18 mouse cellular contexts compared by ENCODE assay signal in the genomic region with DNA sequence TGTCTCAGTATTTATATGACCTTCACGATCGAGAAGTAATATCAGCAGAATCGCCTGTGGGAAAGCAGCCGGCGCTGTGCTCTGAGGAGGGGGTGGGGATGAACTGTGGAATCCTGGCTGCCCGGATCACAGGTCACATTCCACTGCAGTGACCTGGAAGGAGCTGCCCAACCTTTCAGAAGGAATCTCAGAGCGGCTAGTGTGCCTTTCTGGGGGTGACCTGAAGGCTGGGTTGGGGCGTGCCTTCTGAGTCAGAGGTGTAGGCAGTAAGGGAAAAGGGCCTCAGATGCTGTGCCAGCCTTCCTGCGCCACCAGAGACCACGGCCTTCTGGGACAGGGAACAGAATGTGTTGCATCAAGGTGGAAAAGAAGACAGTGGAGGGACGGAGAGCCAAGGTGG. TPM values are rescaled to one million over a fixed set of nuclear protein-coding genes. Genes with fewer than 3 reads are reported as not detected.
A peak's percentile ranks its signal among the peaks of the same experiment; 100 is the strongest.
DNase-seq lines count a peak whose midpoint lies in the region; ATAC-seq lines count a peak whose summit lies in the region.
"Had no signal": no experiment of that assay in that cellular context is flagged by ENCODE, and none has a peak within 500 bp of the region (broad histone marks: within the 10 kb centered on the region; RNA-seq: fewer than 3 reads in every experiment).

No protein-coding gene starts in this region.

- no peaks in the 10 kb centered on the region; the same call in 1 of the 2 replicates for H3K27me3 ChIP-seq in hindbrain, embryonic 10.5 days (ENCODE audit: insufficient read depth, poor library complexity, severe bottlenecking)
- H3K27me3 ChIP-seq in hindbrain, embryonic 14.5 days (ENCODE audit: control insufficient read depth, insufficient read depth, low read length), result no peaks in the 10 kb centered on the region
- H3K27me3 ChIP-seq in intestine, embryonic 15.5 days (replicated peaks), result no peaks in the 10 kb centered on the region
- H3K27me3 ChIP-seq: heart, embryonic 12.5 days had no signal

- peaks cover 23% of the 10 kb centered on the region for H3K4me1 ChIP-seq in hindbrain, embryonic 10.5 days (replicated peaks)
- no peaks in the 10 kb centered on the region for H3K4me1 ChIP-seq in hindbrain, embryonic 14.5 days (replicated peaks; ENCODE audit: control insufficient read depth, insufficient read depth, low read length)
- peaks cover 7% of the 10 kb centered on the region; the same call in 1 of the 2 replicates for H3K4me1 ChIP-seq in intestine, embryonic 15.5 days (replicated peaks)

- H3K9ac ChIP-seq in hindbrain, embryonic 14.5 days, result no peak overlapping the region
- no peak overlapping the region for H3K9ac ChIP-seq in intestine, embryonic 15.5 days
- H3K9ac ChIP-seq: heart, embryonic 12.5 days; liver, embryonic 14.5 days had no signal

- ATAC-seq in hindbrain, embryonic 14.5 days (ENCODE audit: low FRiP score), result no peak
- peak; percentile 70 for ATAC-seq in intestine, embryonic 15.5 days
- ATAC-seq: hindbrain, postnatal 0 days had no signal

- no peak for DNase-seq in hindbrain, embryonic 10.5 days (ENCODE audit: low spot score)
- no peak for DNase-seq in hindbrain, embryonic 14.5 days (ENCODE audit: low spot score)
- DNase-seq in Muller cell, postnatal 12 days (ENCODE audit: inconsistent ontology term), result peak; percentile 50
- peak; percentile 70 to 82 for DNase-seq in kidney, postnatal 25 days
- DNase-seq in cerebellum, adult 9-11 months, result no peak
- DNase-seq in left cerebral cortex, adult 18-20 months (ENCODE audit: low spot score in 2 of 2), result no peak
- no peak for DNase-seq in spleen, postnatal 10 days (ENCODE audit: low spot score in 2 of 2)
- DNase-seq: adrenal gland, adult 8-10 months; cerebellum, postnatal 36 days; spleen, adult 18-20 months; thymus, adult 18-20 months had no signal

- H3K4me2 ChIP-seq in hindbrain, embryonic 14.5 days (replicated peaks), result no peak overlapping the region
- no peak overlapping the region for H3K4me2 ChIP-seq in intestine, embryonic 15.5 days (replicated peaks)
- H3K4me2 ChIP-seq: heart, embryonic 12.5 days had no signal

- no peak overlapping the region for H3K4me3 ChIP-seq in hindbrain, embryonic 10.5 days
- no peak overlapping the region for H3K4me3 ChIP-seq in hindbrain, embryonic 14.5 days (replicated peaks; ENCODE audit: low read length)
- no peak overlapping the region for H3K4me3 ChIP-seq in intestine, embryonic 15.5 days (replicated peaks)
- H3K4me3 ChIP-seq: heart, embryonic 12.5 days; myocyte had no signal

- H3K27ac ChIP-seq in hindbrain, embryonic 10.5 days, result peak overlapping the region; percentile 53; the same call in 1 of the 2 replicates
- no peak overlapping the region for H3K27ac ChIP-seq in hindbrain, embryonic 14.5 days
- no peak overlapping the region for H3K27ac ChIP-seq in intestine, embryonic 15.5 days
- H3K27ac ChIP-seq: hindbrain, postnatal 0 days; liver, embryonic 14.5 days had no signal

- H3K36me3 ChIP-seq in hindbrain, embryonic 10.5 days, result no peaks in the 10 kb centered on the region
- H3K36me3 ChIP-seq in hindbrain, embryonic 14.5 days (replicated peaks; ENCODE audit: control insufficient read depth, insufficient read depth), result no peaks in the 10 kb centered on the region
- H3K36me3 ChIP-seq in intestine, embryonic 15.5 days, result no peaks in the 10 kb centered on the region
- H3K36me3 ChIP-seq: heart, embryonic 12.5 days had no signal

- 43% methylated on average over 11 of the region's 11 CpGs for WGBS in hindbrain, embryonic 10.5 days
- 52% methylated on average over 11 of the region's 11 CpGs for WGBS in hindbrain, embryonic 14.5 days
- 21% methylated on average over 11 of the region's 11 CpGs for WGBS in intestine, embryonic 15.5 days

- H3K9me3 ChIP-seq in hindbrain, embryonic 10.5 days, result 0 out of 2 replicates have a peak, but pooled peaks cover 4% of the 10 kb centered on the region
- no peaks in the 10 kb centered on the region for H3K9me3 ChIP-seq in hindbrain, embryonic 14.5 days (ENCODE audit: control insufficient read depth, low read length)
- H3K9me3 ChIP-seq in intestine, embryonic 15.5 days, result no peaks in the 10 kb centered on the region

RNA-seq across cellular contexts. Expression of a gene that starts 12.3 kb away (rescaled TPM):
- 0.47 and 0.49 TPM in 2 replicates for polyA plus RNA-seq in hindbrain, embryonic 10.5 days (2016; fragmentation: Nextera tagmentation; extraction: Ambion mirVana)
- polyA plus RNA-seq in hindbrain, embryonic 14.5 days (2014; fragmentation: Nextera tagmentation; extraction: Ambion mirVana), result 0.95 and 1.0 TPM in 2 replicates
- 0.35 TPM in 1 of 2 replicates, not detected in the other for polyA plus RNA-seq in intestine, embryonic 15.5 days (2015; fragmentation: Nextera tagmentation; extraction: Ambion mirVana)
- total RNA-seq in left cerebral cortex, adult 18-20 months (2021), result under 1 TPM; 0.23 to 0.28 TPM
- total RNA-seq: adrenal gland, adult 8-10 months; MEL had no signal
- polyA plus RNA-seq: C2C12, myocyte had no signal

RNA-seq across cellular contexts. Expression of a gene that starts 25.1 kb away (rescaled TPM):
- 12.9 and 14.8 TPM in 2 replicates for polyA plus RNA-seq in hindbrain, embryonic 10.5 days (2016; fragmentation: Nextera tagmentation; extraction: Ambion mirVana)
- 16.7 and 18.4 TPM in 2 replicates for polyA plus RNA-seq in hindbrain, embryonic 14.5 days (2014; fragmentation: Nextera tagmentation; extraction: Ambion mirVana)
- 17.4 and 22.4 TPM in 2 replicates for polyA plus RNA-seq in intestine, embryonic 15.5 days (2015; fragmentation: Nextera tagmentation; extraction: Ambion mirVana)
- 10 to 100 TPM; 12.8 to 13.9 TPM for total RNA-seq in left cerebral cortex, adult 18-20 months (2021)
- total RNA-seq: MEL had no signal
- polyA plus RNA-seq: myocyte had no signal

RNA-seq across cellular contexts. Expression of a gene that starts 34.7 kb away (rescaled TPM):
- 158 and 162 TPM in 2 replicates for polyA plus RNA-seq in hindbrain, embryonic 10.5 days (2016; fragmentation: Nextera tagmentation; extraction: Ambion mirVana)
- polyA plus RNA-seq in hindbrain, embryonic 14.5 days (2014; fragmentation: Nextera tagmentation; extraction: Ambion mirVana), result 111 and 117 TPM in 2 replicates
- polyA plus RNA-seq in intestine, embryonic 15.5 days (2015; fragmentation: Nextera tagmentation; extraction: Ambion mirVana), result 123 and 131 TPM in 2 replicates
- 10 to 100 TPM; 55.2 to 61.0 TPM for total RNA-seq in left cerebral cortex, adult 18-20 months (2021)

RNA-seq across cellular contexts. Expression of a gene that starts 55.0 kb away (rescaled TPM):
- polyA plus RNA-seq in hindbrain, embryonic 10.5 days (2016; fragmentation: Nextera tagmentation; extraction: Ambion mirVana), result 92.3 and 95.9 TPM in 2 replicates
- polyA plus RNA-seq in hindbrain, embryonic 14.5 days (2014; fragmentation: Nextera tagmentation; extraction: Ambion mirVana), result 13.3 and 16.4 TPM in 2 replicates
- 46.6 and 49.2 TPM in 2 replicates for polyA plus RNA-seq in intestine, embryonic 15.5 days (2015; fragmentation: Nextera tagmentation; extraction: Ambion mirVana)
- total RNA-seq in left cerebral cortex, adult 18-20 months (2021), result 1 to 10 TPM; 3.4 to 3.9 TPM

Comparison
In these comparisons a context has a peak if more than half of its experiments do, and no peak if none do; other contexts are left out.
1. DNase-seq: peak in Muller cell, postnatal 12 days (single experiment) and kidney, postnatal 25 days (2 of 2); none in hindbrain, embryonic 10.5 days (single experiment), hindbrain, embryonic 14.5 days (single experiment), cerebellum, adult 9-11 months (single experiment), left cerebral cortex, adult 18-20 months (0 of 2) and spleen, postnatal 10 days (0 of 2).